Mouse (Mus musculus): ENCODE data around the gene Micu1.

Gene Micu1

DNA sequence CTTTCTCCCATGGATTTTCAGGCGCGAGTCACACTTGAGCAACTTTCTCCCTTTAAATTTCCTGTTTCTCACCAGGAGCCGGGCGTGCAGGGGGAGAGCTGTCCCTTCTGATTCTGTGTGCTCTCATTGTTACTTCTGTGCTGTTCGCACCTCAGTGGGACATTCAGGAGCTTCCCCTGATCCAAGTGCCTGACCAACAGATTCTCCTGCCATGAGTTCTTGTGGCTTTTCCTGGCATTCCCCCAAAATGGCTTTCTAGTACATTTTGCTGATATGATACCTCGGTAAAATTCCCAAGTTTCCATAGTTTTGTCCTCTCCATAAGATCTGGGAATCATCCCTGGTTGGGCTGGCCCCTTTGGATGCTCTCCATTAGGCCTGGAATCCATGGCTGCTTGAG is 25.0 kb downstream of the Micu1 start:
- no peak for DNase-seq

DNA sequence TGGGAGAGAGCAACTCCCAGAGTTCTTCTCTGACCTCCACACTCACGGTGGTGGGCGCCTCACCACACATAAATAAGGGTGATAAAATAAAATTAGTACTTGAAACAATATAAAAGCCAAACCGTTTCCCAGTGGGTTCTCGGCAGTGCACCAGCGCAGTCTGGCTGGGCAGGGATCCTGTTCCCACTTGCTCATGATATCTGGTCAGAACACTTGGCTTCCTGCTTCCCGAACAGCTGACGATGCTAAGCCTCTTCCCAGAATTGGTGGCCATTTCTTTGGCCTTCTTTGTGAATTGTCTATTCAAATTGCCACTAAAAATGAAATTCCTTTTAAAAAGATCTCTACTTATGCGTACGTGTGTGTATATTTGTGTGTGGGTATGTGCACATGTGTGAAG is 27.0 kb downstream of the Micu1 start:
- no peak for DNase-seq

DNA sequence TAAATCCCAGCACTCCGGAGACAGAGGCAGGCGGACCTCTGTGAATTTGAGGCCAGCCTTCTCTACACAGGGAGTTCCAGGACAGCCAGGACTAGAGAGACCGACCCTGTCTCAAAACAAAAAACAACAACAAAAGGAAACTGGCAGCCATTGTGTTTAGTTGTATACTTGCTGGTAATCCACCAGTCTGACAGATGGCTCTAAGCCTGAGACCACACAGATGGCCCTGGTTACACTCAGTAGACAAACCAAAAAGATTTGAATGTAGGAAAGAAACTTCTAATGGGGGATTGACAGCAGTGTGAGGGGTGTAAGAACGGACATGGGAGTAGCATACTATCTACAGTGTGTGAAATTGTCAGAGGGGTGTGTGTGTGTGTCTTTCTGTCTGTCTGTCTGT is 27.6 kb downstream of the Micu1 start:
- DNase-seq = no peak

GRCm38 (mm10) chr10:59736027-59736598 is 33.8 kb downstream of the Micu1 start:
- DNase-seq = no peak

DNA sequence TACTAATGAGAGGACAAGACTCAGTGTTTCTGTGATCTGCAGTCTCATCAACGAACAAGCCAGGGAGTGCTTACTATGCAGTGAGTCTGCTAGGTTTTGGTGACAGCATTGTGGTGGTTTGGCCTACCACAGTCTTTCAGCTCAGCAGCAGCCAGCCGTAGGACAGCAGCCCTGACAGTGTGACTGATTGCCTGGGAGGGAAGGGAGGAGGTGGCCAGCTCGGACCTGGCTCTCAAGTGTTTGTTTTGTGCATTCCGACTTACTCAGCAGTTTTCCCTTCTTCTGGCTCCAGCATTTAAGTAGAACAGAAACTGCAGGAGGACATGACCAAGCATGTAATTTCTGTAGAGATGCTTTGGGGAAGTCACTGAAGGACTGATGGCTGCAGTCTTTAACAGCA is 39.2 kb downstream of the Micu1 start:
- no peak for DNase-seq

DNA sequence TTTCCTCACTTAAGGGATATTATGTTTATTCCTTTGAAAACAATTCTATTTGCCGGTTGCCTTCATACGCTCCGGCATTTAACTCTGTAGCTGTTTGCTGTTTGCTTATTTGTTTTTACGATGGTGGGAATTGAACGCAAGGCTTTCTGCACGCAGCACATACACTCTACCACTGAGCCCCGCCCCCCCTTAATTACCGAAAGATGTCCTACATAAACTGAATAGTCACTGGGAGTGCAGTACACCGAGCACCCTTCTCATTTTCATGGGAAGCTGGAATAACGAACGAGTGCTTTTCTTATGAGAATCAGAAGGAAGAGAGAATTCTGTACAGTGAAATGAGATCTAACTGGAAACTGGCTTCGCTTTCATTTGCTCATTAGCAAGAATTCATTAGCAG is 41.1 kb downstream of the Micu1 start:
- no peak for DNase-seq

DNA sequence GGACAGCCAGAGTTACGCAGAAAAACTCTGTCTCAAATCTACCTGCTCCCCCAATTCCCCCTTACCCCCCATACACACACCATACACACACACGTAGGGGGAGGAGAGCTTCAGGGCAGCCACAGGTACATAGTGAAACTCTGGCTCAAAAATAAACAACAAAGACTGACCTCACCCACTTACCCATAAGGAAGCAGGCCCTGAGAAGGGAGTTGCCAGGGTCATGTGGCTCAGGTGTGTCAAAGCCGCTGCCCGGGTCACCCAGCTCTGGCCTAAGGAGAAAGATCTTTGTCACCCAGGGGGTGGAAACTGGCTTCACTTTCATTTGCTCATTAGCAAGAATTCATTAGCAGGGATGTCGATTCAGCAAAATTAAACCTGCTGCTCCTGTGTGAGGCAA is 41.7 kb downstream of the Micu1 start:
- DNase-seq = no peak

DNA sequence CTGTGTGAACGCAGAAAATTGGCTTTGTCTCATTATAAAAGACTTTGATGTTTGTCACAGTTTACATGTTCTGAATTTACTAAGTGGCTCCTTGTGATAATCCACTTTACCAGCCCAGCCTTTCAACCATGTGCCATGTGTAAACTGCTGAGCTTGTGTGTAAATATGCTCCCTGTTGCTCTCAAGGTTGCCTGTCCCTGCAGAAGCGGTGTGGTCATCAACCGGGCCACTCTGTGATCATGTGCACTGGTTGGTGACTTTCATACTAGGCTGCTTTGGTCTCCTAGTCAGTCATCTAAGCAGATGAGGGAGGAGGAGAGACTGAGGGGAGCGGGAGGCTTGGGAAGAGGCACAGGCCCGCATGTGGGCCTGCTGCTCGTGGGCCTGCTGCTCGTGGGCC is 45.1 kb downstream of the Micu1 start:
- DNase-seq = no peak

GRCm38 (mm10) chr10:59748699-59749200 is 46.5 kb downstream of the Micu1 start:
- DNase-seq = no peak

DNA sequence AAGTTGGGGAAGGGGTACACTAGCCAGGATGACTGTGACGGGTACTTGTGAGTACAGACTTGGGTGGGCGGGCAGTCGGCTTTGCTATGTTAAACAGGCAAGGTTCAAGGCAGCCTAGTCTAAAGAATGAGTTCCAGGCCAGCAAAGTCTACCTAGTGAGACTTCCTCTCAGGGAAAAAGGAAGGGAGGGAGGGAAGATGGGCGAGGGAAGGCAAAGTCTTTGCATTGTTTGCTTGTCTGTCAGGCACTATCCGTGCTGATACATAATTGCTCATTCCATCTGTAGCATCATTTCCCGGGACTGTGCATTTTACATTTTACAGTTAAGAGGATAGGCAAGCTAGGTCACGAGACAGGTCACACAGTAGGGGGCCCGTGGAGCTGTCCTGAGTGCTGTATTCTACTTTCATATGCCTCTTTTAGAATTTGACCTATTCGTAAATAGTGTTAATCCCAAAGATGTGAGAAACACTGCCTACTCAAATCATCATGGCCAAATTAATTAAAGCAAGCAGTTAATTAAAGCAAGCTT is 51.3 kb downstream of the Micu1 start:
- no peak for DNase-seq

DNA sequence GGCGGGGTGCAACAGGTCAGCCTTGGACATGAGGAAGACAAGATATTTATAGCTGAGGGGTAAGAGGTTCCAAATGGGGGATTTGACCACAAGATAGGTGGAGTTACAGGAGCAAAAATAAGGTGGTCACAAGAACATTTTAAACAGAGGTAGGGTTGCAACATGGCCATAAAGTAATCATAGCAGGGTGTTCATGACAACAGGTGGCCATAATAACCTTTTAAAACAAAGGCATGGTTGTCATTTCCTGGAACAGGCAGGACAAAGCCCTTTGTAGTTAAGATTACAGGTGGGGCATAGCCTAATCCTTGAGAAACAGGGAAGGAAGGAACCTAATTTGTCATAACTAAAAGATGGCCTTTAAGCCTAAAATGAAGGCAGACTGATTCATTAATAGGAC is 51.8 kb downstream of the Micu1 start:
- DNase-seq = no peak

DNA sequence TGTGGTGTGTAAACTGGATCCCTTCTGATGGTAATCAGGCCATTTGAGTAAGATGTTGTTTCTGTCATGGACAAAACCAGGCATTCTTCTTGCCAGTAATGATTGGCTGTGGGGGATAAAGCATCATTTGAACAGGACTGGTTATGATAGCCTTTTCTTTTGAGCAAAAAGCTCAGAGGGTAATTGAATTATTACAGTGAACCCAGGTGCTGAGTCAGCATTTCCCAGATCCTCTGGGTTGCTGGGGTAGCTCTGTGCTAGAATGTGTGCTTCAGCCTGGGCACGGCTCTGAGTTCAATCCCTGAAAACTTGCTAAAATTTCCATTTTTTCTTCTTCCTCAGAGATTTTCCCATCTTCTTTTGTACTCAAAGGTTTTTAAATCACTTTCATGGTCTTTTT is 52.6 kb downstream of the Micu1 start:
- no peak for DNase-seq

DNA sequence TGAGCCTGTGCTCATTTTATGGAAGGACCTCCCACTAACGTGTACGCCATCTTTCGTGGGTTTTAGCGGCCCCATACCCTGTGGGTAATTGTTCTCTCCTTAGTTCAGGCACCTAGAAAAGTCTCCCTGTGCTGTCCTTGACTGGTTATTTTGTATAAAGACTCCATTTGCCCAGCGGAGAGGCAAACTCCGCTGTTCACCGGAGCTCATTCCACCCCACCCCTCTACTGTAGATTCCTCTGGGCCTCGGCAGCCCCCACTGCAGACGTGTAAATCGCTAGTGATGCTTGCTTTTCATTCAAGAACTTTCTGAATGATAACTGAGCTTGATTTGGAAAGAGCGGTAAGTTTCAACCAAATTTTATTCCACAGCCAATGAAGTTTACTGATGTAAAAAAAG is 53.4 kb downstream of the Micu1 start:
- DNase-seq = no peak

GRCm38 (mm10) chr10:59756090-59756489 is 53.8 kb downstream of the Micu1 start:
- DNase-seq = peak; percentile 38

DNA sequence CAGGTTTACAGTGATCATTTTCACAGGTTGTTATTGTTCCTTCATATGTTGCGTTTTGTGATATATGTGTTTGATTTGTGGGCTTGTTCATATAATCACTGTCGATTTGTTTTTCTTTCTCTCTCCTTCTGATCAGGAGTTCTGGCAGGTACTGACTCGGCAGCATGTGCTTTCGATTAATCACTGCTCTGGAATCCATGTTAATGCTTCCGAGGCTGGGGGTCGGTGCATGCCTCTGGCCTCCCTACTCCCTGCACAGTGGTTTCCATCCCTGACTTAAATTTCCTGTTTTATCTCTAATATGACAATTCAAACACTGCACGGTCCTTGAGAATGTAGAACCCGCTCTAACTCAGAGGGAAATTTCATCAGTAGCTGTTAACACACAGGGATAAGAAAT is 54.3 kb downstream of the Micu1 start:
- DNase-seq = peak; percentile 58

DNA sequence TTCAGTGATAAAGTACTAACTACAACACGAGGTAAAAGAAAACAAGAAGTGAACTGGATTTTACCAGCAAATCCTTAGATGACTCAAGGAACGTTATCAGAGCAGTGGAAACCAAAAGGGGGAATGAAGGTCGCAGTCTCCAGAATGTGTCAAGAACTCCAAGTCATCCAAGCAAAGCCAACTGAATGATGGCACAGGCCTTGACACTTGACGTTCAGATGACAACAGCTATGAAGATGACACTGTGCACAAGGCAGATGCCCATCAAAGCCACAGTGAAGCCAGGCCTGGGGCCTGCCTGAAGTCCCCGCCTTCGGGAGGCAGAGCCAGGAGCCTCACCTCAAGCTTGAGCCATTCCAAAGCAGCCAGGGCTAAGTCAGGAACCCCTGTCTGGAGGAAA is 62.5 kb downstream of the Micu1 start:
- DNase-seq = no peak

GRCm38 (mm10) chr10:59768369-59769079 is 66.2 kb downstream of the Micu1 start:
- DNase-seq = no peak

DNA sequence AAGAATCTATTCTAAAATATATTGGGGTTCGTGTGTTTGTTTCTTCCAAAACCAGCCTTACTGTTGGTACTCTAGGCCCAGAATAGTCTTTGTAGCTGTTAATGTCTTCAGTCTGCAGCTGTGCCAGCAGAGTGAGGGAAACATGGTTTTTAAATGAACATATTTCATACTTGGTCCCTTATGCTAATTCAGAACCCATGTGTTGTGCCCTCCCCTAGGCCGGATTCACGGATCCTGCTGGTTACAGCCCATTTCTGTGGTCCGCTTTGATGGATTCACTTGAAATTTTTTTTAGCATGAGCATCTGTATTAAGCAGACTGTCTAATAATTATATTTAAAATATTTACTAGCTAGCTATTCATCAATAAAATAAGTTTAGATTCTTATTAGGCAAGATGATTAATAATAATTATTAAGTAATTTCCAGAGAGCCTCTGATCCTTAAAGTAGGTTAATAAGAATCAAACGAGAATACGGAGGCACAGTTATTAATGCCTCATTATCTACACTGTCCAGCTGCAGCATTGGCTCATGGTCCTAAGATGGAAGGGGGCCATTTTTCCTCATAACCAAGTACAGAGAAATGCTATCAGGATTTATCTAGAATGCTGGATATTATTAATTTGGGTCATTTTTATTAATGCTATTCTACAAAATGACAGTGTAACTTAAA is 69.2 kb downstream of the Micu1 start:
- no peak for DNase-seq

DNA sequence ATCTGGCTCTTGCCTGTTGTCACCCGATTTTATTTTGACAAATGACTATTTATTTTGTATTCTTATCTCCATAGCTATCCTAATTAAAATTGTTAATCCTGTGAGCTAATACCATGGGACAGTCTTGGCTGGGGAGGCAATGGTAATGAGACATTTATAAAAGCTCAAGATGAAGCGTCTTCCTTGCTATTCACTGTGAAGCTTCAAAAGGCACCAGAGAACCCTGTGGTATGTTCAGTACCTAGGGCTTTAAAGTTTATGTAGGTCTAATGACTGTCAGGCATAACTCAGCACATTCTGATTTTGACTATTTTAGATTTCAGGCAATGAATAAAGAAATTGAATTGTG is 69.7 kb downstream of the Micu1 start:
- DNase-seq = no peak

DNA sequence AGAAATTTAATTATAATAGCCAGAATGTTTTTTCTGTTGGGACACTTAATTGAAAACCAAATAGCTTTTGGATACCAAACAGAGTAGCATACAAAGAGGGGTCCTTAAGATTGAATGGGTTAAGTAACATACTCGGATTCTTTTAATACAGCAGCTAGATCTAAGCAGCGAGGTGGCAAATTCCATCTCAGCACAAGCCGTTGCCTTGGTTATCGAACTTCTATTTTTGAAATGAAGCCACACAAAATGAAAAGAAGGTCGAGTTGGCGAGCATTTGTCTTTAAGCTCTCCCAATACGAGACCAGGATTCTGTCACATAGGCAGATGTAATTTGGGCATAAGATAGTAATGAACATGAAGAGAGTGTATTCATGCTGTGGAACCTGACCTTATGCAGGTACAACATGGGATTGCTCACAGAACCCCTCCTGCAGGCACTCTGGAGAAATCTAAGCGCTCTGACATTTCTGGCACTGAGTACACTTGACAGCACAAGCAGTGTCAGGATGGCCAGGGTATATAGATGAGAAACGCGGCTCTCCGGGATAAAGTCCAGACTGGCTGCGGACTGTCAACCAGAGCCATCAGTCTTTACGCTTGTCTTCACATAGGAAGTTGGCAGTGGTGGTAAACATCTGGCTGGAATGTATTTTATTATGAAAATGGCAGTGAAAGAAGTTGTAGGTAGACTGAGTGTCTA is 71.3 kb downstream of the Micu1 start:
- DNase-seq = no peak

- DNase-seq = no peak
These were observed 71.9 kb downstream of the Micu1 start for GRCm38 (mm10) chr10:59774141-59774534.

DNA sequence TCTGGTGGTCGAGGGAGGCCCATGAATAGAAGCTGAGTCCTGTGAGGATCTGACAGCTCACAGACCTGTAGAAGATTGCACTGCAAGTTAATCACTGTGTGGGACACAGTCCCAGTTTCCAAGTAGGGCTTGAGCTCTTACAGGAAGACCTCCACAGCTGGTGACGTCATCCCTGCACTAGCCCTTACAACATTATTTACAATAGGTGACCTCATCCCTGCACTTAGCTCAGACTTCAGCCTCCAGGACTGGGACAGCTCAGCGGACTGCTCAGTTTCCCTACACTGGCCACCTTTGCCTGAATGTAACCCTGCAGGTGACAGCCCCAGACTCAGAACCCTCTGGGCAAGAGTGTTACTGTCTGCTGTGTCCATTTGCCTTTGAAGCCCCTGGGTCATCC is 75.0 kb downstream of the Micu1 start:
- no peak for DNase-seq

DNA sequence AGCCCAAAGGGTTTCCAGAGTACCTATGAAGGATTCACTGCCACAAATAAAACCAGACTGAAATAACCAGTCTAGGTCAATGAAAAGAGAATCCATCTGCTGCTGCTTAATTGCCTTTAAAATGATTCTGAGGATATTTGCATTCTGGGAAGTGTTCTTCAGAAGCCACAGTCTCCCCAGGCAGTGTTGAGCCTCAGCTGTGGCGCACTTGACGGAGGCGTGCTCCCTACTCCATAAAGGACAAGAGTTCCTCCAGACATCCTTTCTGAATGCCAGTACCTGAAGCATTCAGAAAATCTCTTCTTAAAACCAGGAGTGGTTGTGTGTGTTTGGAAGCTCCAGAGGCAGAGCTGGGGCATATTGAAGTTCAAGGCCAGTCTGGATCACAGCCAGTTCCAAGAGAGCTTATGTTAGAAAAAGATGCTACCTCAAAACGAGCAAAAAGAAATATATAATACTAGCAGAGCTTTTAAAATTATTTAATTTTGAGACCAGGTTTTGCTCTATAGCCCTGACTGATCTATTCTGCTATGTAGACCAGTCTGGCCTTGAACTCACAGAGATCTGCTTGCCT is 75.9 kb downstream of the Micu1 start:
- no peak for DNase-seq

Measured in embryo, embryonic 11 days (tissue).